In the genomic region with DNA sequence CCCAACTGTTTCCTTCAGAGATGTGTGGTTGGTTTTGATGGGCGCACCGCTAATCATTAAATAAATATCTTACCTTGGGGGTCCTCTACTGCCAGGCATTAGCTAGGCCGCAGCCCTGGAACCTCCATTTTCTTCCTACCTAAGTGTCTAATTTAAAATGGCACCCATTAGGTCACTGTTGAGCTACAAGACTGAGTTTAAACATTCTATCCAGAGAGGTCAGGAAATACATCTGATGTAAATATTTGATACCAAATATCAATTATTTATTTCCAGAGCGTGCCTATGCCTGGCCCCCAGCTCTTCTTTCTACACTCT, we compare ENCODE assay signal across 9 mouse cellular contexts. TPM values are rescaled to one million over a fixed set of nuclear protein-coding genes. Genes with fewer than 3 reads are reported as not detected.
DNase-seq lines count a peak whose midpoint lies in the region; ATAC-seq and TF ChIP-seq lines count a peak whose summit lies in the region.
"Had no signal": no experiment of that assay in that cellular context is flagged by ENCODE, and none has a peak within 500 bp of the region (broad histone marks: within the 10 kb centered on the region; RNA-seq: fewer than 3 reads in every experiment).

No protein-coding gene starts in this region.

- no peak for ATAC-seq in lung, postnatal 0 days
- no peak for ATAC-seq in limb, embryonic 13.5 days (ENCODE audit: low FRiP score, low read depth)
- no peak for ATAC-seq in stomach, embryonic 16.5 days (ENCODE audit: insufficient read depth, low FRiP score)

- WGBS in lung, postnatal 0 days: 36% methylated on average over 4 of the region's 4 CpGs
- WGBS in lung, adult 2 months: 44% methylated on average over 4 of the region's 4 CpGs
- 28% methylated on average over 4 of the region's 4 CpGs for WGBS in limb, embryonic 13.5 days
- 26% methylated on average over 4 of the region's 4 CpGs for WGBS in stomach, embryonic 16.5 days

- no peaks in the 10 kb centered on the region for H3K27me3 ChIP-seq in lung, postnatal 0 days (replicated peaks; ENCODE audit: insufficient read depth, low read length)
- no peaks in the 10 kb centered on the region for H3K27me3 ChIP-seq in limb, embryonic 13.5 days
- no peaks in the 10 kb centered on the region for H3K27me3 ChIP-seq in stomach, embryonic 16.5 days (ENCODE audit: control insufficient read depth, insufficient read depth, low read length)

- no peak for TF ChIP-seq POLR2A in lung, adult 2 months (IDR thresholded peaks at IDR 0.05; ENCODE audit: borderline replicate concordance, extremely low read depth, low read depth, low read length)

- H3K9me3 ChIP-seq in lung, postnatal 0 days (ENCODE audit: low read length): no peaks in the 10 kb centered on the region
- no peaks in the 10 kb centered on the region for H3K9me3 ChIP-seq in limb, embryonic 13.5 days
- H3K9me3 ChIP-seq in stomach, embryonic 16.5 days (replicated peaks; ENCODE audit: control insufficient read depth, low read length): no peaks in the 10 kb centered on the region

- H3K27ac ChIP-seq in lung, postnatal 0 days (ENCODE audit: low read length): no peak overlapping the region
- H3K27ac ChIP-seq in limb, embryonic 13.5 days: 0 out of 2 replicates have a peak overlapping the region, but pooled peaks have one; percentile 10
- H3K27ac ChIP-seq in stomach, embryonic 16.5 days (ENCODE audit: low read length): no peak overlapping the region

- TF ChIP-seq CTCF in lung, postnatal 0 days (IDR thresholded peaks at IDR 0.05): no peak
- TF ChIP-seq CTCF in lung, adult 2 months (IDR thresholded peaks at IDR 0.05; ENCODE audit: insufficient read depth, low read length): no peak

- TF ChIP-seq EP300 in lung, postnatal 0 days (IDR thresholded peaks at IDR 0.05): no peak

- intact Hi-C loops in left cerebral cortex, postnatal 14 days (cut with DNase I): no loop called here

- DNase-seq in embryo, embryonic 10 days (ENCODE audit: low spot score): peak; percentile 32
- DNase-seq in embryo, embryonic 9.5 days (ENCODE audit: extremely low spot score): no peak
- DNase-seq in lung, postnatal 0 days (ENCODE audit: low spot score): no peak
- no peak for DNase-seq in lung, adult 2 months
- DNase-seq in left cerebral cortex, postnatal 14 days (ENCODE audit: low spot score in 2 of 2): no peak
- no peak for DNase-seq in kidney, adult 18-20 months

- no peaks in the 10 kb centered on the region for H3K36me3 ChIP-seq in lung, postnatal 0 days (ENCODE audit: insufficient read depth, low read length)
- H3K36me3 ChIP-seq in limb, embryonic 13.5 days: no peaks in the 10 kb centered on the region
- H3K36me3 ChIP-seq in stomach, embryonic 16.5 days (ENCODE audit: control insufficient read depth, insufficient read depth, low read length): no peaks in the 10 kb centered on the region

- H3K4me3 ChIP-seq in lung, postnatal 0 days (ENCODE audit: low read depth, low read length): peak overlapping the region; percentile 41; the same call in 1 of the 2 replicates
- no peak overlapping the region for H3K4me3 ChIP-seq in lung, adult 2 months (replicated peaks; ENCODE audit: extremely low read depth, low read depth, low read length)
- H3K4me3 ChIP-seq in limb, embryonic 13.5 days: peak overlapping the region; percentile 61
- H3K4me3 ChIP-seq in stomach, embryonic 16.5 days (replicated peaks; ENCODE audit: low read length): peak overlapping the region; percentile 56

- peak overlapping the region; percentile 87 for H3K4me2 ChIP-seq in lung, postnatal 0 days (replicated peaks; ENCODE audit: low read depth, low read length)
- peak overlapping the region; percentile 69 for H3K4me2 ChIP-seq in limb, embryonic 13.5 days (replicated peaks)
- peak overlapping the region; percentile 94 for H3K4me2 ChIP-seq in stomach, embryonic 16.5 days (ENCODE audit: low read depth, low read length)

- H3K9ac ChIP-seq in lung, postnatal 0 days (replicated peaks; ENCODE audit: low read depth): peak overlapping the region; percentile 23; the same call in 1 of the 2 replicates
- peak overlapping the region; percentile 74 for H3K9ac ChIP-seq in limb, embryonic 13.5 days
- H3K9ac ChIP-seq in stomach, embryonic 16.5 days (ENCODE audit: low read length): peak overlapping the region; percentile 74

- peaks cover 4% of the 10 kb centered on the region; the same call in 1 of the 2 replicates for H3K4me1 ChIP-seq in lung, postnatal 0 days (ENCODE audit: insufficient read depth, low read depth, low read length)
- H3K4me1 ChIP-seq in lung, adult 2 months (ENCODE audit: control insufficient read depth, insufficient read depth, low read length): no peaks in the 10 kb centered on the region
- H3K4me1 ChIP-seq in limb, embryonic 13.5 days: peaks cover 3% of the 10 kb centered on the region; the same call in 1 of the 2 replicates
- 0 out of 2 replicates have a peak, but pooled peaks cover 3% of the 10 kb centered on the region for H3K4me1 ChIP-seq in stomach, embryonic 16.5 days (ENCODE audit: control insufficient read depth, insufficient read depth, low read length)

RNA-seq across cellular contexts. Expression of gene Hfm1, which starts 0.2 kb away (rescaled TPM):
- 0.08 and 0.10 TPM in 2 replicates for polyA plus RNA-seq in lung, postnatal 0 days (2015; fragmentation: Nextera tagmentation; extraction: Ambion mirVana)
- polyA plus RNA-seq in lung, adult 2 months (2012; rRNA removed): not detected in 2 replicates
- 2.5 and 3.3 TPM in 2 replicates for polyA plus RNA-seq in limb, embryonic 13.5 days (2015; fragmentation: Nextera tagmentation; extraction: Ambion mirVana)
- polyA plus RNA-seq in stomach, embryonic 16.5 days (2015; fragmentation: Nextera tagmentation; extraction: Ambion mirVana): 0.67 and 0.87 TPM in 2 replicates
- 1 to 10 TPM; 1.8 TPM for total RNA-seq in left cerebral cortex, postnatal 14 days (2021)
- polyA plus RNA-seq: large intestine, adult 2 months had no signal

RNA-seq across cellular contexts. Expression of gene Cdc7, which starts 37.8 kb away (rescaled TPM):
- polyA plus RNA-seq in lung, postnatal 0 days (2015; fragmentation: Nextera tagmentation; extraction: Ambion mirVana): 4.3 and 5.2 TPM in 2 replicates
- polyA plus RNA-seq in lung, adult 2 months (2012; rRNA removed): 1.6 and 1.9 TPM in 2 replicates
- 51.6 and 55.2 TPM in 2 replicates for polyA plus RNA-seq in limb, embryonic 13.5 days (2015; fragmentation: Nextera tagmentation; extraction: Ambion mirVana)
- polyA plus RNA-seq in stomach, embryonic 16.5 days (2015; fragmentation: Nextera tagmentation; extraction: Ambion mirVana): 39.2 and 42.6 TPM in 2 replicates
- 10 to 100 TPM; 13.2 to 14.8 TPM for total RNA-seq in left cerebral cortex, postnatal 14 days (2021)

Comparison
In these comparisons a context has a peak if more than half of its experiments do, and no peak if none do; other contexts are left out.
1. H3K9ac ChIP-seq: peak in every context shown above with its lines; median percentile 74 in limb, embryonic 13.5 days; 74 in stomach, embryonic 16.5 days; 23 in lung, postnatal 0 days.